Mouse (Mus musculus) mammary gland, adult 2 months (tissue): Measurements from ENCODE around the gene Gm28553. TPM values are rescaled to one million over a fixed set of nuclear protein-coding genes. Genes with fewer than 3 reads are reported as not detected.

Experiments used
- polyA plus RNA-seq: library from polyadenylated mRNA; depleted of rRNA; stranded (reverse); fragments of >200 nt; gene quantifications from 2 replicates; pipeline ENCODE4 v1.2.3, GENCODE M21; 2012; ENCODE audit warnings: low replicate concordance; rRNA removed

Gene Gm28553
- not detected in 2 replicates for polyA plus RNA-seq

DNA sequence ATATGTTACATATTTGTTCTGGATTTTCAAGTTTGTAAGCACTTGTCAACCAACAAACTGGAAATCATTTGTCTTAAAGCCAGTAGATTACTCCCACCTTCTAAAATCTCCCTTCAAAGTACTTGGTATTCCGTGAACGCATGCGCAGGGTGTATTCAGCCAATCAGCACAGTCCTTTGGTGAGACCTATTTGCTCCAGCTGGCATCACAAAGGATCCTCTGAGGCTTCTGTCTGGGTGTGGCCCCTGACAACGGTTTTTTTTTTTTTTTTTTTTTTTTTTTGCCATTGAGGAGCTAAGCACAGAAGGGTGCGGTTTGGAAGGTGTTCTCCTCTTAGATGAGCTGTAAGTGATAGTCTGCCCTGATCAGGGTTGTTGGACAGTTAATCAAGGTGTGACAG lies at the start of gene Gm28553:
Gene Gm28553 (plus strand): TSS at position 301 of the 400 bp plus-strand sequence.

